Mouse (Mus musculus) kidney, embryonic 14.5 days (tissue): ENCODE measurements around the gene Hmg20b. TPM values are rescaled to one million over a fixed set of nuclear protein-coding genes. Genes with fewer than 3 reads are reported as not detected.

Source experiments
- ATAC-seq: fragments of 200-750 bp; cut with Nextera tagmentation; 2 replicates; pipeline ENCODE4 v1.8.0; 2017; ENCODE audit warnings: moderate number of reproducible peaks, mild to moderate bottlenecking, moderate TSS enrichment, moderate library complexity; ENCODE audit not compliant: low FRiP score, low TSS enrichment
- H3K27ac ChIP-seq: fragments of 300-500 bp; sonication (generic); 2 replicates; pipeline ENCODE4 v1.5.1; 2014; ENCODE audit warnings: low read depth, mild to moderate bottlenecking, low read length, moderate library complexity, mixed read lengths
- H3K27me3 ChIP-seq: fragments of 300-500 bp; sonication (generic); 2 replicates; pipeline ENCODE4 v1.6.1; 2014; ENCODE audit warnings: mild to moderate bottlenecking, low read length; ENCODE audit not compliant: control insufficient read depth, insufficient read depth
- H3K36me3 ChIP-seq: fragments of 300-500 bp; sonication (generic); 2 replicates; pipeline ENCODE4 v1.6.1; 2014; ENCODE audit warnings: low read length, mixed read lengths; ENCODE audit not compliant: control insufficient read depth, insufficient read depth
- H3K4me1 ChIP-seq: fragments of 300-500 bp; sonication (generic); 2 replicates; pipeline ENCODE4 v1.6.1; 2014; ENCODE audit warnings: low read length, mixed read lengths; ENCODE audit not compliant: control insufficient read depth, insufficient read depth
- H3K4me2 ChIP-seq: fragments of 300-500 bp; sonication (generic); replicated peaks from 2 replicates; pipeline ENCODE4 v1.6.1; 2014; ENCODE audit warnings: low read depth, mild to moderate bottlenecking, low read length
- H3K4me3 ChIP-seq: fragments of 300-500 bp; sonication (generic); 2 replicates; pipeline ENCODE4 v1.5.1; 2014; ENCODE audit warnings: mild to moderate bottlenecking, low read length
- H3K9ac ChIP-seq: fragments of 300-500 bp; sonication (generic); 2 replicates; pipeline ENCODE4 v1.6.1; 2014; ENCODE audit warnings: low read depth, mild to moderate bottlenecking, low read length, moderate library complexity
- H3K9me3 ChIP-seq: fragments of 300-500 bp; sonication (generic); 2 replicates; pipeline ENCODE4 v1.6.1; 2016; ENCODE audit warnings: low read length; ENCODE audit not compliant: control insufficient read depth
- WGBS: fragments of 180-500 bp; shearing (Covaris S2); extraction: QIAGEN DNeasy Blood & Tissue Kit; methylation state at CpG from one replicate; pipeline ENCODE4 v1.1.7; 2014; 5-methylcytosine and 5-hydroxymethylcytosine counted together
- polyA plus RNA-seq: library from polyadenylated mRNA; unstranded; fragments of >200 nt; fragmentation: Nextera tagmentation; extraction: Ambion mirVana; gene quantifications from 2 replicates; pipeline ENCODE4 v1.2.1, GENCODE M21; 2014

Hmg20b gene
- polyA plus RNA-seq, 1 experiment from 2014 or later = 115 TPM

GRCm38 (mm10) chr10:81375322-81375721 lies 25.0 kb upstream of the Hmg20b start:
- H3K27ac ChIP-seq = no peak overlapping the region
- peaks cover 51% of the 10 kb centered on the region for H3K36me3 ChIP-seq
- no peak overlapping the region for H3K9ac ChIP-seq
- no peaks in the 10 kb centered on the region for H3K9me3 ChIP-seq
- WGBS = 96% methylated on average over 10 of the region's 10 CpGs
- ATAC-seq = no peak
- H3K4me2 ChIP-seq = no peak overlapping the region
- no peak overlapping the region for H3K4me3 ChIP-seq
- peaks cover 12% of the 10 kb centered on the region for H3K4me1 ChIP-seq
- H3K27me3 ChIP-seq = no peaks in the 10 kb centered on the region

GRCm38 (mm10) chr10:81367207-81367495 lies 16.9 kb upstream of the Hmg20b start:
- 87% methylated on average over 6 of the region's 6 CpGs for WGBS
- Histone ChIP-seq H3K9me3 (no peaks in the 10 kb centered on the region), H3K4me1 (peaks cover 23% of the 10 kb centered on the region), H3K9ac (no peak overlapping the region), H3K27ac (no peak overlapping the region), H3K27me3 (peaks cover 14% of the 10 kb centered on the region), H3K4me2 (no peak overlapping the region), H3K4me3 (no peak overlapping the region), H3K36me3 (peaks cover 59% of the 10 kb centered on the region)
- ATAC-seq = no peak

- peaks cover 14% of the 10 kb centered on the region for H3K27me3 ChIP-seq
- H3K9me3 ChIP-seq = no peaks in the 10 kb centered on the region
- H3K4me1 ChIP-seq = peaks cover 23% of the 10 kb centered on the region
- no peak overlapping the region for H3K4me2 ChIP-seq
- ATAC-seq = no peak
- H3K27ac ChIP-seq = no peak overlapping the region
- 89% methylated on average over 6 of the region's 6 CpGs for WGBS
- H3K36me3 ChIP-seq = peaks cover 56% of the 10 kb centered on the region
- H3K9ac ChIP-seq = no peak overlapping the region
- no peak overlapping the region for H3K4me3 ChIP-seq
Measured at GRCm38 (mm10) chr10:81366477-81367206, 16.4 kb upstream of the Hmg20b start.

GRCm38 (mm10) chr10:81365672-81366476 lies 15.6 kb upstream of the Hmg20b start, which contains the start of gene 4930404N11Rik:
4930404N11Rik (minus strand) TSS chr10:81365816.
- ATAC-seq = no peak
- Histone ChIP-seq H3K36me3 (peaks cover 48% of the 10 kb centered on the region), H3K4me1 (peaks cover 24% of the 10 kb centered on the region), H3K9ac (peak within 1 kb of the TSS; percentile 28; the same call in 1 of the 2 replicates), H3K9me3 (no peaks in the 10 kb centered on the region), H3K27ac (no peak within 1 kb of the TSS), H3K27me3 (peaks cover 14% of the 10 kb centered on the region), H3K4me3 (peak within 1 kb of the TSS; percentile 34), H3K4me2 (peak within 1 kb of the TSS; percentile 68)
- 33% methylated on average over 12 of the region's 12 CpGs for WGBS

GRCm38 (mm10) chr10:81365073-81365472 lies 14.8 kb upstream of the Hmg20b start:
- Histone ChIP-seq H3K36me3 (peaks cover 40% of the 10 kb centered on the region), H3K27ac (no peak overlapping the region), H3K4me3 (peak overlapping the region; percentile 34; the same call in 1 of the 2 replicates), H3K9me3 (no peaks in the 10 kb centered on the region), H3K27me3 (peaks cover 14% of the 10 kb centered on the region), H3K4me1 (peaks cover 28% of the 10 kb centered on the region), H3K9ac (no peak overlapping the region), H3K4me2 (peak overlapping the region; percentile 68; the same call in 1 of the 2 replicates)
- WGBS = 36% methylated on average over 4 of the region's 4 CpGs
- 0 out of 2 replicates have a peak, but pooled peaks have one; percentile 5 for ATAC-seq

- peak overlapping the region; percentile 34 for H3K4me3 ChIP-seq
- peak overlapping the region; percentile 68 for H3K4me2 ChIP-seq
- 0 out of 2 replicates have a peak, but pooled peaks have one; percentile 5 for ATAC-seq
- H3K4me1 ChIP-seq = peaks cover 28% of the 10 kb centered on the region
- H3K27ac ChIP-seq = no peak overlapping the region
- no peaks in the 10 kb centered on the region for H3K9me3 ChIP-seq
- peaks cover 14% of the 10 kb centered on the region for H3K27me3 ChIP-seq
- 11% methylated on average over 28 of the region's 28 CpGs for WGBS
- H3K36me3 ChIP-seq = peaks cover 36% of the 10 kb centered on the region
- peak overlapping the region; percentile 28; the same call in 1 of the 2 replicates for H3K9ac ChIP-seq
Measured at GRCm38 (mm10) chr10:81364666-81365065, 14.4 kb upstream of the Hmg20b start.

- Histone ChIP-seq H3K36me3 (peaks cover 27% of the 10 kb centered on the region), H3K4me3 (peak overlapping the region; percentile 34), H3K4me1 (peaks cover 28% of the 10 kb centered on the region), H3K4me2 (peak overlapping the region; percentile 68), H3K9ac (peak overlapping the region; percentile 45), H3K27ac (no peak overlapping the region), H3K27me3 (peaks cover 14% of the 10 kb centered on the region), H3K9me3 (no peaks in the 10 kb centered on the region)
- peak; percentile 22 for ATAC-seq
- 9% methylated on average over 54 of the region's 54 CpGs for WGBS
Measured at GRCm38 (mm10) chr10:81363436-81364346, 13.4 kb upstream of the Hmg20b start.

GRCm38 (mm10) chr10:81362336-81362949 lies 12.2 kb upstream of the Hmg20b start:
- Histone ChIP-seq H3K27ac (no peak overlapping the region), H3K27me3 (peaks cover 14% of the 10 kb centered on the region), H3K4me1 (peaks cover 39% of the 10 kb centered on the region), H3K4me2 (no peak overlapping the region), H3K9ac (no peak overlapping the region), H3K4me3 (no peak overlapping the region), H3K9me3 (no peaks in the 10 kb centered on the region), H3K36me3 (peaks cover 14% of the 10 kb centered on the region)
- WGBS = 73% methylated on average over 12 of the region's 12 CpGs
- ATAC-seq = no peak
